Mouse (Mus musculus): ENCODE measurements around the gene Ccdc170. TPM values are rescaled to one million over a fixed set of nuclear protein-coding genes. Genes with fewer than 3 reads are reported as not detected.

Ccdc170 gene
- total and polyA plus RNA-seq, 3 experiments, result 0.08 to 0.25 (median 0.21) TPM

DNA sequence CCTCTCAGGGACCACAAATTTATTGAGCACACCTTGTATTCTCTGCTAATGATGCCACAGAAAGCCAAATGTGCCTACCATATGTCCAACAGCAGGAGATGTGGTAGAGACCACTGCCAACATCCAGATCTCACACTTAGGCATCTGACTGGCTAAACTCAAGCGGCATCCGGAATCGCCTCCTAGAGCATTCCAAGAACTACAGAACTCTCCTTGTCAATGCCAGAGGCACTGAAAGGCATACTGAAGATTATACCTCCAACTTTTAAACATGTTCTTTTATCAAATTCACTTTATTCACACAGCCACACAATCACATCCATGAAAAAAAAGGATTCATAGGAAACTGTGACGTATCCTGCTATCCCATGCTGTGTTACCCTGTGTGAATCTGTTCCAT, 88.5 kb downstream of the Ccdc170 start:
- H3K9ac ChIP-seq (ENCODE audit: low read depth, low read length), result no peak overlapping the region
- no peak for DNase-seq
- no peaks in the 10 kb centered on the region for H3K36me3 ChIP-seq (ENCODE audit: control insufficient read depth, insufficient read depth, low read length)
- WGBS, result 89% methylated on average over 4 of the region's 4 CpGs
- no peaks in the 10 kb centered on the region for H3K4me1 ChIP-seq (ENCODE audit: control insufficient read depth, insufficient read depth, low read length)
- no peak overlapping the region for H3K27ac ChIP-seq
- H3K79me2 ChIP-seq (replicated peaks; ENCODE audit: control insufficient read depth, insufficient read depth, low read length), result no peaks in the 10 kb centered on the region
- no peak overlapping the region for H3K4me3 ChIP-seq
- intact Hi-C loops (cut with DNase I), result no loop called here
- H3K27me3 ChIP-seq (ENCODE audit: control insufficient read depth, insufficient read depth, low read length), result no peaks in the 10 kb centered on the region
- no peak for TF ChIP-seq CTCF (IDR thresholded peaks at IDR 0.05)
- no peak for TF ChIP-seq EP300 (IDR thresholded peaks at IDR 0.05; ENCODE audit: insufficient read depth, low read depth, low read length)
- no peak for TF ChIP-seq POLR2A (IDR thresholded peaks at IDR 0.05; ENCODE audit: insufficient read depth, low read depth, low read length)

DNA sequence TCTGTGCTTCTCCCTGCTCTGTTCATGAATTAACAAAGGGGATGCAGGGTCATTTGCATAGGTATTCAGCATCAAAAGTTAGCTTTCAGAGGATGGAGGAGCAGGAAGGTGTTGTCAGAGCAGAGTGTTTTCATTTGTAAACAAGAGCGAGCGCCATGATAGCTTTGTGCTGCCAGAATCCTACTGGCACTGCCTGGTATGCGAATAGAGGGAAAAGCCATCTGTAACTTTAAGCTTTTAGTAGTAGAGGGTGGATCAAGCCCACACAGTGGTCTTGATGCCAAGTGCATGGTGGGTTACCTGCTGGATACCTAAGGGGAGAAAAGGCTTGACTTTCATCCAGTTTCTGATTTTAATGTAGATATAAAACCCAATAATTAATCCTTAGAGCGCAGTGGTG, 89.0 kb downstream of the Ccdc170 start:
- Histone ChIP-seq H3K9ac (ENCODE audit: low read depth, low read length) (no peak overlapping the region), H3K36me3 (ENCODE audit: control insufficient read depth, insufficient read depth, low read length) (no peaks in the 10 kb centered on the region), H3K27ac (no peak overlapping the region), H3K79me2 (replicated peaks; ENCODE audit: control insufficient read depth, insufficient read depth, low read length) (no peaks in the 10 kb centered on the region), H3K4me1 (ENCODE audit: control insufficient read depth, insufficient read depth, low read length) (no peaks in the 10 kb centered on the region), H3K27me3 (ENCODE audit: control insufficient read depth, insufficient read depth, low read length) (no peaks in the 10 kb centered on the region), H3K4me3 (no peak overlapping the region)
- no peak for DNase-seq
- WGBS, result 87% methylated on average over 4 of the region's 4 CpGs
- no peak for TF ChIP-seq CTCF (IDR thresholded peaks at IDR 0.05)
- TF ChIP-seq EP300 (IDR thresholded peaks at IDR 0.05; ENCODE audit: insufficient read depth, low read depth, low read length), result no peak
- TF ChIP-seq POLR2A (IDR thresholded peaks at IDR 0.05; ENCODE audit: insufficient read depth, low read depth, low read length), result no peak
- intact Hi-C loops (cut with DNase I), result no loop called here

DNA sequence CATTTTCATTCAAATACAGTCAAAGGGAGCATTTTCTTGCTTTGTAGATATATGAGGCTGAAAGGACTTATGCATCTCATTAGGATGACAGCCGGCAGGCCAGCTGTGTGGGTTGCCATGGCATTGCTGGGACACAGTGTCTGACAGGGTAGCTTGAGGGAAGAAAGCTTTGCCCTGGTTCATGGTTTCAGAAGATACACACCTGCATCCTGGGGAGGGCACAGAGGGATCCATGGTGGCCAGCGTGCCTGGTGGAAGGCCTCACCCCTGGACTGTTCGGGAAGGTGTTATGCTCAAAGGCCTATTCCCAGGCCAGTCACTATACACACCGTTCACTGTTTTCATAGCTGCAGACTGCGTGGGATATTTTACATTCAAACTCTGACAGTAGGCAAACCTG, 99.6 kb downstream of the Ccdc170 start:
- Histone ChIP-seq H3K9ac (ENCODE audit: low read depth, low read length) (no peak overlapping the region), H3K27ac (no peak overlapping the region), H3K27me3 (ENCODE audit: control insufficient read depth, insufficient read depth, low read length) (no peaks in the 10 kb centered on the region), H3K79me2 (replicated peaks; ENCODE audit: control insufficient read depth, insufficient read depth, low read length) (no peaks in the 10 kb centered on the region), H3K4me1 (ENCODE audit: control insufficient read depth, insufficient read depth, low read length) (no peaks in the 10 kb centered on the region), H3K36me3 (ENCODE audit: control insufficient read depth, insufficient read depth, low read length) (no peaks in the 10 kb centered on the region), H3K4me3 (no peak overlapping the region)
- DNase-seq, result no peak
- TF ChIP-seq CTCF (IDR thresholded peaks at IDR 0.05) (no peak), EP300 (IDR thresholded peaks at IDR 0.05; ENCODE audit: insufficient read depth, low read depth, low read length) (no peak), POLR2A (IDR thresholded peaks at IDR 0.05; ENCODE audit: insufficient read depth, low read depth, low read length) (no peak)
- intact Hi-C loops (cut with DNase I), result no loop called here
- WGBS, result 89% methylated on average over 5 of the region's 5 CpGs

DNA sequence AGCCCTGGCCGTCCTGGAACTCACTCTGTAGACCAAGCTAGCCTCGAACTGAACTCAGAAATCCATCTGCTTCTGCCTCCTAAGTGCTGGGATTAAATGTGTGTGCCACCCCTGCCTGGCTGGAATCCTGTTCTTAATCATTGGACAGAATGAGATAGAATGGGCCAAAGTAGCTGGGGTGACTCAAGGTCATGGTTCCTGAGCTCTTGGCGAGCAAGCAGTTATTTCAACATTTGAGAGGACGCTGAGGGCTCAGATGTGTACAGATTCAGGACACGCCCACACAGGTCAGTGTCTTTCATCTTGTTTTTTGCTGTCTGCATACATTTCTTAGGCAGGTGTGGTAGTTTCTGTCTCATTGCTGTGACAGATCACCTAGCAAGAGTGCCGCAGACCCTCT, 104.4 kb downstream of the Ccdc170 start:
- Histone ChIP-seq H3K27ac (no peak overlapping the region), H3K79me2 (replicated peaks; ENCODE audit: control insufficient read depth, insufficient read depth, low read length) (no peaks in the 10 kb centered on the region), H3K36me3 (ENCODE audit: control insufficient read depth, insufficient read depth, low read length) (no peaks in the 10 kb centered on the region), H3K9ac (ENCODE audit: low read depth, low read length) (no peak overlapping the region), H3K27me3 (ENCODE audit: control insufficient read depth, insufficient read depth, low read length) (no peaks in the 10 kb centered on the region), H3K4me1 (ENCODE audit: control insufficient read depth, insufficient read depth, low read length) (no peaks in the 10 kb centered on the region), H3K4me3 (no peak overlapping the region)
- TF ChIP-seq POLR2A (IDR thresholded peaks at IDR 0.05; ENCODE audit: insufficient read depth, low read depth, low read length) (no peak), CTCF (IDR thresholded peaks at IDR 0.05) (no peak), EP300 (IDR thresholded peaks at IDR 0.05; ENCODE audit: insufficient read depth, low read depth, low read length) (no peak)
- intact Hi-C loops (cut with DNase I), result no loop called here
- no peak for DNase-seq
- 85% methylated on average over 6 of the region's 6 CpGs for WGBS

DNA sequence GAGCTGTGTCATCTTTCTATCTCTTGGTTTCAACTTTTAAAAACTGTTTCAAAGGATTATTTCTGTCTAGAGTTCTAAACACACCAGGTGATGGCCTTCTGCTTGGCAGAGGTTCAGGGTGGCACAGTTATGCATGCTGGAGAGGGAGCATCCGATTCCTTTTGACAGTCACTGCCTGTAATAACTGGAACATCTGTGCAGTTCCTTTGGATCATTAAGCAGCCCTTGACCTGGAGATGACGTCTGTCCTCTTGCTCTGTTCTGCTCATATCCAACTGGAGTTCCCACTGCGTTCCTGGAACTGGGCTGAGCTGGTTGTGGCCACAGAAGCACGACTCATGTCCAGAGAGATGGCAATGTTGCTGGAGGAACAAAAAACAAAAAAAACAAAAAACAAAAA, 107.3 kb downstream of the Ccdc170 start:
- Histone ChIP-seq H3K9ac (ENCODE audit: low read depth, low read length) (no peak overlapping the region), H3K27me3 (ENCODE audit: control insufficient read depth, insufficient read depth, low read length) (no peaks in the 10 kb centered on the region), H3K27ac (no peak overlapping the region), H3K4me3 (no peak overlapping the region), H3K36me3 (ENCODE audit: control insufficient read depth, insufficient read depth, low read length) (no peaks in the 10 kb centered on the region), H3K79me2 (replicated peaks; ENCODE audit: control insufficient read depth, insufficient read depth, low read length) (no peaks in the 10 kb centered on the region), H3K4me1 (ENCODE audit: control insufficient read depth, insufficient read depth, low read length) (no peaks in the 10 kb centered on the region)
- no peak for DNase-seq
- intact Hi-C loops (cut with DNase I), result no loop called here
- 77% methylated on average over 4 of the region's 4 CpGs for WGBS
- TF ChIP-seq POLR2A (IDR thresholded peaks at IDR 0.05; ENCODE audit: insufficient read depth, low read depth, low read length), result no peak
- no peak for TF ChIP-seq CTCF (IDR thresholded peaks at IDR 0.05)
- no peak for TF ChIP-seq EP300 (IDR thresholded peaks at IDR 0.05; ENCODE audit: insufficient read depth, low read depth, low read length)

DNA sequence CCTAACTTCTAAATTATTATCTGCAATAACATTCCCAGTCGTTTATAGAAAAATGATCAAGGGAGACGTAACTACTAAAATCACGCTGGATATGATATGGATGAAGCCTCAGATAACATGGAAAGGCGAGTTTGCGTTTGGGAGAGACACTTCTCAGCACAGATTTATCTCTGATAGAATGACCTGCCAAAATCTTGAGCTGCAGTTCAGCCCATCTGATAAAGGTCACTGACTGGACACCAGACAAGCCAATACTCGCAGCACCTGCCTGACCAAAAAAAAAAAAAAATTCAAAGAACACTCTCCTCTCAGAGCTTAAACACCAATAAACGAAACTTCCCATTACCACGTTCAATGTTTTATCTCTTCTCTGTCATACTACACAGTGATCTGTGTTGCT, 108.7 kb downstream of the Ccdc170 start:
- Histone ChIP-seq H3K27me3 (ENCODE audit: control insufficient read depth, insufficient read depth, low read length) (no peaks in the 10 kb centered on the region), H3K4me3 (no peak overlapping the region), H3K4me1 (ENCODE audit: control insufficient read depth, insufficient read depth, low read length) (no peaks in the 10 kb centered on the region), H3K27ac (no peak overlapping the region), H3K36me3 (ENCODE audit: control insufficient read depth, insufficient read depth, low read length) (no peaks in the 10 kb centered on the region), H3K79me2 (replicated peaks; ENCODE audit: control insufficient read depth, insufficient read depth, low read length) (no peaks in the 10 kb centered on the region), H3K9ac (ENCODE audit: low read depth, low read length) (no peak overlapping the region)
- WGBS, result 75% methylated on average over 8 of the region's 8 CpGs
- no peak for DNase-seq
- intact Hi-C loops (cut with DNase I), result no loop called here
- TF ChIP-seq CTCF (IDR thresholded peaks at IDR 0.05) (no peak), EP300 (IDR thresholded peaks at IDR 0.05; ENCODE audit: insufficient read depth, low read depth, low read length) (no peak), POLR2A (IDR thresholded peaks at IDR 0.05; ENCODE audit: insufficient read depth, low read depth, low read length) (no peak)
